Mouse (Mus musculus) CD4-positive naive resting alpha-beta T cell, adult 57 days (primary cell): Measurements from ENCODE around the gene Mgst3. TPM values are rescaled to one million over a fixed set of nuclear protein-coding genes. Genes with fewer than 3 reads are reported as not detected.

Source experiments
- total RNA-seq: library from RNA; stranded (reverse); gene quantifications from one replicate; pipeline ENCODE4 v1.2.4, GENCODE M21; 2023

The Mgst3 gene
- total RNA-seq: 3.1 TPM

DNA sequence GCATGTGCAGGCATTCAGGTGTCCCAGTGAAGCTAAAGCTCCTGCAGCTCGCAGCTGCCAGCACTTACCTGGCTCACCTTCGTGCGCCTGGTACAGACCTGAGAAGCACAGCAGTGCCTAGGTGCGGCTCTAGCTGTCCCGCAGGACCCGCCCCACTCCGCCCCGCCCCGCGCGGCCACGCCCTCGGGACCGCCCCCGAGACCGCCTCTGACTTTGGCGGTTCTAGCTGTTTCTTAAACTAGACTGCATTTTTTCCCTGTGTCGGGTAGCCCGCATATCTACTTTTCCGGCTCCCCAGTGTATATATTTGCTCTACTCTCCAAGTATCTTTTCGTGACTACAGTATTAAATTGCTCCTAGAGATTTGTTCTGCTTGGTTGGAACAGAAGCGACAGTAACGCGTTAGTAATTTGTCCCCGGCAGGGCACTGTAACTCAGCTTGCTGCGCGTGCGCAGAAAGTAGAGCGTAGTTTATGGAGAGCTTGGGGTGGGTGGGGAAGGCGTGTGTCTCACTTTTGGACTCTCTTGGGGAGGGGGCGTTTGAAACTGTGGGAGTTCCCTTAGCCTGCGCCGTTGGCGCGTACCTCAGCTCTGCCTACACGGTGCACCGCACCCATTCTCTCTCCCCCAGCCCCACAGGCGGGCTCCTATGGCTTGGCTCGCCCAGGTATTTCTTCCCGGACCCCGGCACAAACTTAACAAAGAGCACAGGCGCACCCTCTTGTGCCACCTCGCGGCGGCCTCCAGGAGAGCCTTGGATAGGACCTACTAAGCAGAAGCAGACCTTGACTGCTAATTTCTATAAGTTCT lies at the start of gene Mgst3:
Mgst3 (minus strand) TSS at position 159 of the 810 bp plus-strand sequence.

DNA sequence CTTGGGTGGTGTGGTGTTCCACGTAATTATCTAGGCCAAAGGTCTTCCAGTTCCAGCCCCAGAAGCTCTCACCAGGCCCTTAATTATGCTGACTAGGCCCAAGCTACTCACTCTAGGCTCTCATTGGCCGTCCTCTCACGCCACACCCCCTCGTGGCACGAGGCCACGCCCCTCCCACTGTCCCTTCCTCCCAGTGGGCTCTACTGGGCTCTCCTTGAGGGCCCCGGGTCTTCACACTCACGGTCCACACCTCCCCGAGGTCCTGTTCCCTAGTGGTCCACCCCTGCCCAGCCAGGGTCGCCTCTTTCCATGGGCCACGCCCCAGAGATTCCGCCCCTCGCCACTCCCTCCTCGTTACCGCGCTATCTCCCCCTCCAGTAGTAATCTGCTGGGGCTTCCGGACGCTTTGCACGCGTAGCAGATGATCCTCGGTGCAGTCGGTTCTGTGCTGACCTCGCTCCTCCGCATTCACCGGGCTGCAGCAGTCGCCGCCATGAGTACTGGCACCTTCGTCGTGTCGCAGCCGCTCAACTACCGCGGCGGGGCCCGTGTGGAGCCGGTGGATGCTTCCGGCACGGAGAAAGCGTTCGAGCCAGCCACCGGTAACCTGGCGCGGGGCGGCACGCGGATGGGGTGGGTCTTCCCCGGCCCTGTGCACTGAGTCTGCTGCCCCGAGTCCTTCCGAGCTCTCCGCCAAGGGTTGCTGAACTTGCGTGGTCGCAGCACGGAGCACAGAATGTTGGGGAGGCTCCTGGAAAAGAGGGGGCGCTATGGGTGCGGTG lies 43.6 kb downstream of the Mgst3 start, which contains the start of gene Aldh9a1:
Aldh9a1 (plus strand) TSS at position 177 of the 782 bp plus-strand sequence.

Other genes with a start within 250 kb of the Mgst3 start
- 77.6 TPM for gene Uck2, start 108.5 kb downstream of the Mgst3 start, total RNA-seq
- 32.8 TPM for gene Tmco1, start 85.5 kb downstream of the Mgst3 start, total RNA-seq
- gene Aldh9a1, start 43.9 kb downstream of the Mgst3 start, total RNA-seq: 44.2 TPM
- not detected for gene Lrrc52, start 72.9 kb upstream of the Mgst3 start, total RNA-seq
- gene Rxrg, start 204.5 kb upstream of the Mgst3 start, total RNA-seq: not detected